Mouse (Mus musculus) midbrain, embryonic 10.5 days (tissue): ENCODE data around the gene Gm8251. TPM values are rescaled to one million over a fixed set of nuclear protein-coding genes. Genes with fewer than 3 reads are reported as not detected.
"Not testable (repeated sequence)": the region's sequence is repeated elsewhere in the genome, so short reads cannot be mapped to it uniquely, and the experiment has no call there.

ENCODE experiments used
- DNase-seq: peaks from one replicate; pipeline ENCODE4 v3.0.0-alpha.2; 2017; ENCODE audit warnings: low spot score
- H3K27ac ChIP-seq: fragments of 300-500 bp; sonication (generic); replicated peaks from 2 replicates; pipeline ENCODE4 v1.5.1; 2016; ENCODE audit warnings: mild to moderate bottlenecking
- H3K27me3 ChIP-seq: fragments of 300-500 bp; sonication (generic); 2 replicates; pipeline ENCODE4 v1.6.1; 2016; ENCODE audit warnings: low read depth, mild to moderate bottlenecking; ENCODE audit not compliant: poor library complexity, severe bottlenecking
- H3K36me3 ChIP-seq: fragments of 300-500 bp; sonication (generic); 2 replicates; pipeline ENCODE4 v1.6.1; 2016; ENCODE audit warnings: mild to moderate bottlenecking, moderate library complexity
- H3K4me1 ChIP-seq: fragments of 300-500 bp; sonication (generic); 2 replicates; pipeline ENCODE4 v1.6.1; 2016
- H3K4me3 ChIP-seq: fragments of 300-500 bp; sonication (generic); 2 replicates; pipeline ENCODE4 v1.5.1; 2016; ENCODE audit warnings: mild to moderate bottlenecking, moderate library complexity
- H3K9me3 ChIP-seq: fragments of 300-500 bp; sonication (generic); replicated peaks from 2 replicates; pipeline ENCODE4 v1.6.1; 2016; ENCODE audit warnings: mild to moderate bottlenecking
- WGBS: fragments of 180-500 bp; shearing (Covaris S2); methylation state at CpG from one replicate; pipeline ENCODE4 v1.1.7; 2016; 5-methylcytosine and 5-hydroxymethylcytosine counted together
- polyA plus RNA-seq: library from polyadenylated mRNA; unstranded; fragments of >200 nt; fragmentation: Nextera tagmentation; extraction: Ambion mirVana; gene quantifications from 2 replicates; pipeline ENCODE4 v1.2.1, GENCODE M21; 2016

Gene Gm8251
- 0.16 and 0.22 TPM in 2 replicates for polyA plus RNA-seq

DNA sequence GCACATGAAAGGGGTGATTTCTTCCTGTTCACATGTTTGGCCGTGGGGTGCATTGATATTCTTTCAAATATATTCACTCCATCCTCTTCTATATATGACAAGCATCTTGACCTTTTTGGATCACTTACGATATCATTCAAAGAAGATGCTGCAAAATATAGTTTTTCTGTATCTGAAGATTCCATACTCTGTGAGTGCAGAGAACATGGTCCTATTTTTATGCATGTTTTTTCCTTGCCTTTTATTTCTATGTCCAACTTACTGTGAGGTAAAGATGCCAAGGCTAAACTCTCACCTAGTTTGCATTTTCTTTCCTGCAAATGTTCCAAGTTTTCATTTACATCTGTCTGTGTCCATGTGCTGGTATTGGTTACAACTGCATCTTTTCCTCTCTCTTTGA, at the start of gene Gm8251:
Gene Gm8251 (minus strand): TSS at position 101 of the 400 bp plus-strand sequence.
- no peak within 1 kb of the TSS for H3K4me3 ChIP-seq
- 87% methylated on average over 2 of the region's 2 CpGs for WGBS
- H3K9me3 ChIP-seq = no peaks in the 10 kb centered on the region
- H3K27me3 ChIP-seq = no peaks in the 10 kb centered on the region
- no peak for DNase-seq
- no peaks in the 10 kb centered on the region for H3K36me3 ChIP-seq
- H3K27ac ChIP-seq = no peak within 1 kb of the TSS
- no peaks in the 10 kb centered on the region for H3K4me1 ChIP-seq

DNA sequence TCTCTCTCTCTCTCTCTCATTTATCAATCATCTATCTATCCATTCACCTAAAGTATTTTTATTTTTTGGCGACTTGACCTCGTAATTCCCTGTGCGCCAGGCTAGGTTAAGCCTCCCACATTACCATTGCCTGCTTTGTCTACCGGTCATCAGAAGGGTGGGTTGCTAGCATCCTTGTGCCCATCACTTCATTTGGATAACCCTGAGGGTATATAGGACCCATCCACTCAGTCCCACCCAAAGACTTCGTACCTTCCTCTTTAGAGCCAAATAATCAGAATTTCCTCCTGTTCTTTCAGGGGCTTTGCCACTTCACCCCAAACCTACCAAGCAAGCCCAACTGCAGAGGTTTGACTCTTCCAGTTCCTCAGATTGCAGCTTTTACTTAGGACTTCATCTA, 41.2 kb upstream of the Gm8251 start:
- H3K4me3 ChIP-seq = peak overlapping the region; percentile 71
- 20% methylated on average over 5 of the region's 5 CpGs for WGBS
- H3K27me3 ChIP-seq = no peaks in the 10 kb centered on the region
- peaks cover 20% of the 10 kb centered on the region for H3K4me1 ChIP-seq
- H3K9me3 ChIP-seq = no peaks in the 10 kb centered on the region; the same call in 1 of the 2 replicates
- H3K27ac ChIP-seq = peak overlapping the region; percentile 92
- peak; percentile 20 for DNase-seq
- peaks cover 46% of the 10 kb centered on the region for H3K36me3 ChIP-seq

DNA sequence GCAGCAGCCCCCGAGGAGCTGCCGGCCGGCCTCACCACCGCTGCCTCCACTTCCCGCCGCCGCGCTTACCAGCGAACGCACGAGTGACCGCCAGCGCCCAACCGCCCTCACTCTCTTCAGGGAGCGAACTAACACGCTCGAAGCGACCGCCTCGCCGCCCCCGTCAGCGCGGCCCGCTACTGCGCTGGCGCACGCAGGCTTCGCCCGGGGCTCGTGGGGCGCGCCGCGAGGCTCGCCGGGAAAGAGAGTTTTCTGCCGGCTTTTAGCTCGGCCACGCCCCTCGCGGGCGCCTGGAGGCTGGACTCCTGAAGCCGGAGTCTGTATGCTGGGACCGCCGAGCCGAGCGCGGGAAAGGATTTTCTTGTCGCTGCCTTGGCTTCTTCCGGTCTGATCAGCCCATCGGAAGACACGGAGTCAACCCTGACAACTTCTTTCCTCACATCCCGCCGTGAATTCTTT, 40.6 kb upstream of the Gm8251 start, which contains the start of gene Tex30:
Gene Tex30 (minus strand): TSS at position 183 of the 459 bp plus-strand sequence.
- H3K27ac ChIP-seq = peak within 1 kb of the TSS; percentile 92
- peak; percentile 96 for DNase-seq
- peaks cover 46% of the 10 kb centered on the region for H3K36me3 ChIP-seq
- no peaks in the 10 kb centered on the region; the same call in 1 of the 2 replicates for H3K9me3 ChIP-seq
- no peaks in the 10 kb centered on the region for H3K27me3 ChIP-seq
- H3K4me1 ChIP-seq = peaks cover 20% of the 10 kb centered on the region
- WGBS = under 1% methylated on average over 55 of the region's 55 CpGs
- H3K4me3 ChIP-seq = peak within 1 kb of the TSS; percentile 71

DNA sequence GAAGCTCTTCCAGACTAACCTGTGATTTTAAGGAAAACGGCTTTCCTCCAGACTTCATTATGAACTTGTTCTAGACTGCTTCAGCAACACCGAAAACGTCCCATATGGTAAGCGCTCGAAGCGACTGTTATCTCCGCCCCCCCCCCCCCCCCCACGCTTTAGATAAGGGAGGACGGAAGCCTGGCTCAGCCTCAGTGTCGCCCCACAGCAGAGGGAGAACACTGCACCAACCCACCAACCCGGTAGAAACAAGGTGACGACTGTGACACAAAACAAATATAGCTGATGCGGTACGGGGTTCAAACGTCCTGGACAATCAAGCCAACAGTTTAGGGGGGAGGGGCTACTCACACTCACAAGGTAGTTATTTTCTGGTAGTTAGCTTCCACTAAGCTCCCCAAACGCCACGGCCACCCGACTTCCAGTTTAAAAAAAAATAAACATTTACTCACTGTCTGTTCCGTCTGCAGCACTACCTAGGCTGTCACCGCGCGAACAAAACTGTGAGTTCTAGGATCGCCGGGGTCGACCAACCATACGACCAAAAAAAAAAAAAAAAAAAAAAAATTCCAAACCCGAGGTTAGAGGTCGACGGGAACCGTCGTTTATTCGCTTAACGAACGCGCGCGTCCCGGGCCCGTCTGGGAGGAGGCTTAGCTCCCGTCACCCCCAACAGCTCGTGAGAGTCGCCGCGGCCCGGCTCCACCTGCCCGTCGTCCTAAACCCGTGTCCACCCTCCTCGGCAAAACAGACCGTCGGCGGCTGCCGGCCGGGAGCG, 39.9 kb upstream of the Gm8251 start:
- Histone ChIP-seq H3K9me3 (no peaks in the 10 kb centered on the region; the same call in 1 of the 2 replicates), H3K36me3 (peaks cover 46% of the 10 kb centered on the region), H3K4me1 (peaks cover 20% of the 10 kb centered on the region), H3K27me3 (no peaks in the 10 kb centered on the region), H3K4me3 (peak overlapping the region; percentile 71), H3K27ac (peak overlapping the region; percentile 92)
- 0% methylated on average over 55 of the region's 55 CpGs for WGBS
- peak; percentile 56 for DNase-seq

DNA sequence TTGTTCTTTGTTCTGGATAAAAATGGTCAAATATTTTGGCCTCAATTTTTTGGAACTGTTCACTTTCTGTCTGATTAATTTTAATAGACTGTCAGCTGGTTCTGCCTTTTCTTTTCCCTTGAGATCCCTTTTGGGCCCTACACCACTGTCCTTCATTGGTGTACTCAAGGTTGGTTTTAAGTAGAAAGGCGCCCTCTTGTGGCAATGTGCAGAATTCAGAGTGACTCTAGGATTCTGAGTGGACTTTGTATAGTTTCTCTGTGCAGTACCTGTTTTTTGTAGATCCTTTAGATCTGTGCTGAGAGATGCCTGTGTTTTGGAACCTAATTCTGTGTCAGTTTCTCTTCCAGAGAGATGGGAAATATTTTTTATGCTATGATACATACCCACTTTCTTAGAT, 2.9 kb upstream of the Gm8251 start:
- Histone ChIP-seq H3K4me3 (no peak overlapping the region), H3K27ac (no peak overlapping the region), H3K27me3 (no peaks in the 10 kb centered on the region), H3K4me1 (no peaks in the 10 kb centered on the region), H3K36me3 (no peaks in the 10 kb centered on the region), H3K9me3 (no peaks in the 10 kb centered on the region)
- no peak for DNase-seq
- WGBS = 0% methylated on average over 1 of the region's 1 CpGs

DNA sequence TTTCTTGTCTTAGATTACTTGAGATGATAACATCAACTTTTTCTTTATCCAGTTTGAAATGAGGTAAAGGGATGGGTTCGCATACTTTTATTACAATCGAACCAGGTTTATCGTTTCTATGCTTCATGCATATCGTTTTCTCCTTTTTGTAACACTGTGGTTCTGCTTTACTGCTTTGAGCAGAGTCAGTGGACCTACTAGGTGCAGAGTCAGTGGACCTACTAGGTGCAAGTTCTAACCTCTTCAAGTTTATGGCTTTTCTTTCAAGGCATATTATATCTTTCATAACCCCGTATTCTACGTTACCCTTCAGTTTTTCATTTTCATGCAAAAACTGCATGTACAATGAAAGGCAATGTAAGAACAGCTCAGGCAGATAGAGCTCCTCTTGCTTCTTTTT, 1.7 kb upstream of the Gm8251 start:
- 96% methylated on average over 6 of the region's 6 CpGs for WGBS
- no peaks in the 10 kb centered on the region for H3K9me3 ChIP-seq
- H3K36me3 ChIP-seq = no peaks in the 10 kb centered on the region
- no peaks in the 10 kb centered on the region for H3K27me3 ChIP-seq
- H3K4me1 ChIP-seq = no peaks in the 10 kb centered on the region
- no peak for DNase-seq
- H3K27ac ChIP-seq = no peak overlapping the region
- no peak overlapping the region for H3K4me3 ChIP-seq

DNA sequence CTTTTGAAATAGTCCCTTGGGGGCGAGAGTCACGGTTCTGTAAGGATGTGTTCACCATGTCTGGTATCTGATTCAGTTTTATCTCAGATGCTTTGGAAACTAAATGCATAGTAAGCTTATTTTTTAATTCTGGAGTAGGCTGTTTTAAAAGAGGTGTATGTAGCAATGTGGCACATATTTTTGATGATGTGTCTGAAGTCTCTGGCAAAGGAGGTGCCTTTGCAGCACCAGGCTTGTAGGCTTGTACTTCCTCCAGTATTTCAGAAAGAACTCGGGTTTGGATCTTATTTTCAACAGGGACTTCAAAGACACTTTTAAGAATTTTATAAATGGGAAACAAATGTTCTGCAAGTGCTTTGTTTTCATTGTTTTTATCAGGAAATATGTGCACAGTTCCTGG, 3.9 kb downstream of the Gm8251 start:
- Histone ChIP-seq H3K4me3 (no peak overlapping the region), H3K9me3 (no peaks in the 10 kb centered on the region), H3K4me1 (no peaks in the 10 kb centered on the region), H3K36me3 (no peaks in the 10 kb centered on the region), H3K27me3 (no peaks in the 10 kb centered on the region), H3K27ac (no peak overlapping the region)
- 82% methylated on average over 3 of the region's 3 CpGs for WGBS
- no peak for DNase-seq

DNA sequence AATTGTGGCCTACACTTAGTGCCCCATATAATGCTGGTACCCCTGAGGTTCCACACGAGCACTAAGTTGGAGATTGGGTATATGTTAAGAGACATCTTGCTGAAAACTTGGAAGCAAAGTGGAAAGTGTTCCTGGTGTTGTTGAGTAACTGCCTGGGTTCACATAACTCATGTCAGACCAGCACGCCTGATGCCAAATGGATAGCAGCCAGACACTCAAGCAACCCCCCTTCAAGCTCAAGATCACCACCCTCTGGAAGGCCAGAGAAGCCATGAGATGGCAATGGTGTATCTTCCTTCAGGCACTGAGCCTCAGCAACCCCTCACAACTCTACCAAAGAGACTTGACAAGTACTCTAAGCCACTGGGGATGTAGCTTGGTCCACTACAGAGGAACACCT, 15.2 kb downstream of the Gm8251 start:
- Histone ChIP-seq H3K36me3 (no peaks in the 10 kb centered on the region), H3K4me3 (no peak overlapping the region), H3K27me3 (no peaks in the 10 kb centered on the region), H3K9me3 (no peaks in the 10 kb centered on the region), H3K4me1 (peaks cover 6% of the 10 kb centered on the region), H3K27ac (no peak overlapping the region)
- WGBS = 78% methylated on average over 2 of the region's 2 CpGs
- no peak for DNase-seq

DNA sequence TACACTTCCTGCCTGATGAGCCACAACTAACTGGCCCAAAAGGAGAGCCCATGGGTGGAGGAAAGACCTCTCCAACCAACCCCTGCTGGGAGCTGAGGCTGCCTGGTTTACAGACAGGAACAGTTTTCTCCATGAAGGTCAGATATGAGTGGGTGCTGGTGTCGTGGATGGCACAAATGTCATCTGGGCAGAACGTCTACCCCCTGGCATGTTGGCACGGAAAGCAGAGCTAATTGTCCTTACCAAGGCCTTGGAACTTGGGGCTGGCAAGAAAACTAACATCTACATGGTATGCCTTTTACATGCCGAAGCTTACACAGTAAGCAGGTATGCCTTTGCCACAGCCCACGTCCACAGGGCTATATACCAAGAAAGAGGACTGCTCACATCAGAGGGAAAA, 16.0 kb downstream of the Gm8251 start:
- H3K4me1 ChIP-seq, H3K9me3 ChIP-seq, DNase-seq, H3K36me3 ChIP-seq, H3K4me3 ChIP-seq, H3K27ac ChIP-seq, H3K27me3 ChIP-seq: not testable (repeated sequence)
- WGBS = 87% methylated on average over 5 of the region's 5 CpGs

DNA sequence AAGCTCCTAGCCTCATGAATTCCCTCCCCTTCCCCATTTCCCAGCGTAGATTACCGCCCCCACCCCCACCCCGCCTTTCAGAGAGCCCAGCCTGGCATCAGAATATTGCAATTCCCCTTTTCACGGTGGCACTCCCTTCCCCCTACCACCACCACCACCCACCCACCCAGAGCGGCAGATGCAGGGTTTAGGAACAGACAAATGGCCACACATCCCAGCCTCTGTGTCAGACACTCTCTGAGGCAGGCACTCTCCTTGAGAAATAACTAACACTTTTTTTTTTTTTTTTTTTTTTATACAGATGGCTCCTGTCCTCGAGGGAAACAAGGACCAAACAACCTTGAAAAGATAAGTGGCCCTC, 19.2 kb downstream of the Gm8251 start:
- H3K4me1 ChIP-seq = peaks cover 6% of the 10 kb centered on the region
- H3K27ac ChIP-seq = peak overlapping the region; percentile 81
- WGBS = 6% methylated on average over 6 of the region's 6 CpGs
- no peaks in the 10 kb centered on the region for H3K9me3 ChIP-seq
- DNase-seq = no peak
- H3K4me3 ChIP-seq = peak overlapping the region; percentile 54
- H3K36me3 ChIP-seq = no peaks in the 10 kb centered on the region
- no peaks in the 10 kb centered on the region for H3K27me3 ChIP-seq

DNA sequence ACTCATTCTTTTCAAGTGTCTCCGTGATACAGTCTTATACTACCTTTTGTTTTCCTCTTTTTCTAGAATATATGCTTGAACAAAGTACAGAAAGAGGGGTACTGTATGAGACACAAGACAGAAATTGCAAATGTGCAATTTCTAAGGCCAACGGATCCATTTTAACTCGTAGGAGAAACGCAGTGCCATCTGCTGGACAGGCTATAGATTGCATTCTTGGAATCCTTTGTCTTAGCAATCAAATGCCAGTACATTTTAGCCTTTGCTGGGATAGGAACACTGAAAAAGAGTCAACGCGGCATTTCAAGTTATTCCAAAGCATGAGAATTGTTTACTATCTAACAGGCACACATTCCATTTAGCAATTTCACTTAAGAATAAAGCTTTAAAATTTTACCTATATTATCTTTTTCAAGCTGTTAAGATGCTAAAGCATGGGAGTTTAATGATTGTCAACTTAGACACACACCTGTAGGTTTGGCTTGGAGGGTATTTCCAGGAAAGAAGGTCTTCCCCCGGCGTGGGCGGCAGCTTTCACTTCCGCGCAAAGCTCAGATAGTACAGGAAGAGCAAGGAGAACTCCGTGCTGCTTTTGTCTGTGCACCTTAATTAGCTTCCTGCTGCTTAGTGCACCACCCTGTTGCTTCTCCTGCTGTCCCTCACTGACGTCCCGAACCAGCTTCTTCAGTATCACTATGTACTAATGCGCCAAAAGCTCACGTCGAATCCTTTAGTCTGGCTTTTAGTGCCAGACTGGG, 19.8 kb downstream of the Gm8251 start:
- peak; percentile 58 for DNase-seq
- Histone ChIP-seq H3K4me3 (peak overlapping the region; percentile 54), H3K4me1 (peaks cover 6% of the 10 kb centered on the region), H3K9me3 (no peaks in the 10 kb centered on the region), H3K27ac (peak overlapping the region; percentile 81), H3K36me3 (no peaks in the 10 kb centered on the region), H3K27me3 (no peaks in the 10 kb centered on the region)
- 2% methylated on average over 17 of the region's 17 CpGs for WGBS

DNA sequence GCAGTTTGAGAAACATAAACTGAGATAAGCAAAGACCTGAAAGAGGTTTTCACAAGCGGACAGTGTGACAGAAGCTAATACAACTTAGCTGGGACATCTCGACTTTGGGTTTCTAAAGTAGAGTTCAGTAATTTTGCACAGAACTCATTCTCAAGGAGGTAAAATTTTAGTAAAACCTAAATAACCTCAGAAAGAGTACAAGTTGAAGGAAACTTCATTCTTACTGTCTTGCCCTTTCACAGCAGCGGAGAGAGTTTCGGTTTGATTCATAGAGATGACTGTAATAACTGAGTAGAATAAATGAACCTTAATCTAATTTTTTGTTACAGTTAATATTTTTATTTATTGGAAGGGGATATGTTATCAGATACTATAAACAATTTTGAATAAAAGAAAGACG, 28.8 kb downstream of the Gm8251 start:
- 92% methylated on average over 5 of the region's 5 CpGs for WGBS
- DNase-seq = no peak
- no peaks in the 10 kb centered on the region for H3K9me3 ChIP-seq
- no peak overlapping the region for H3K27ac ChIP-seq
- H3K4me3 ChIP-seq = no peak overlapping the region
- H3K4me1 ChIP-seq = no peaks in the 10 kb centered on the region
- H3K36me3 ChIP-seq = no peaks in the 10 kb centered on the region
- H3K27me3 ChIP-seq = no peaks in the 10 kb centered on the region

DNA sequence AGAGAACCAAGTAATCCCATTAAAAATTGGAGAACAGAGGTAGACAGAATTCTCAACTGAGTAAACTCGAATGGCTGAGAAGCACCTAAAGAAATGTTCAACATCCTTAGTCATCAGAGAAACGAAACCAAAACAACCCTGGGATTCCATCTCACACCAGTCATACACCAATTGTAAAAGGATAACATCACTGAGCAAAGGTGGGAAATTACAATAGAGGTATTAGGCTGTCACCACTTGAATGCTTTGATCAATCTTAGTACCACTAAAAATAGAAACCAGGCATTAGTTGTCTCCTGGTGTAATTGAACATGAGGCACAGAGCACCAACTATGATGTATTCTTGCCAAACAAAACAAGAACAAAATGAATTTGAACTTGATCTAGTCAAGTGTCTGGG, 29.5 kb downstream of the Gm8251 start:
- Histone ChIP-seq H3K4me3 (no peak overlapping the region), H3K4me1 (no peaks in the 10 kb centered on the region), H3K27ac (no peak overlapping the region), H3K9me3 (no peaks in the 10 kb centered on the region), H3K36me3 (no peaks in the 10 kb centered on the region), H3K27me3 (no peaks in the 10 kb centered on the region)
- DNase-seq = no peak
- 78% methylated on average over 2 of the region's 2 CpGs for WGBS
